8 mouse cellular contexts compared by ENCODE assay signal in genomic region chr7:109616034-109616979, GRCm38 (mm10).
DNase-seq lines count a peak whose midpoint lies in the region; ATAC-seq and TF ChIP-seq lines count a peak whose summit lies in the region.

No protein-coding gene starts in this region.

- TF ChIP-seq CTCF in cortical plate, adult 2 months (IDR thresholded peaks at IDR 0.05; ENCODE audit: extremely low read depth, insufficient read depth, low read length), result no peak
- TF ChIP-seq CTCF in gastrocnemius, adult 2 months (IDR thresholded peaks at IDR 0.05), result no peak

- H3K9me3 ChIP-seq in hindbrain, embryonic 15.5 days, result no peaks in the 10 kb centered on the region

- H3K36me3 ChIP-seq in hindbrain, embryonic 15.5 days, result no peaks in the 10 kb centered on the region

- WGBS in hindbrain, embryonic 15.5 days, result 2% methylated on average over 25 of the region's 25 CpGs

- peak overlapping the region; percentile 13; the same call in 1 of the 2 replicates for H3K27ac ChIP-seq in cortical plate, adult 2 months (ENCODE audit: insufficient read depth, low read length)
- H3K27ac ChIP-seq in gastrocnemius, adult 2 months, result peak overlapping the region; percentile 90
- peak overlapping the region; percentile 79 for H3K27ac ChIP-seq in hindbrain, embryonic 15.5 days (replicated peaks)

- H3K4me1 ChIP-seq in cortical plate, adult 2 months (ENCODE audit: control insufficient read depth, insufficient read depth, low read length), result peaks cover 7% of the 10 kb centered on the region
- H3K4me1 ChIP-seq in hindbrain, embryonic 15.5 days (replicated peaks), result peaks cover 54% of the 10 kb centered on the region

- intact Hi-C loops in gastrocnemius, adult 2 months (cut with DNase I), result no loop called here

- peak; percentile 97 for ATAC-seq in hindbrain, embryonic 15.5 days (ENCODE audit: low FRiP score, low read depth)

- H3K4me3 ChIP-seq in cortical plate, adult 2 months (ENCODE audit: insufficient read depth, low read length), result peak overlapping the region; percentile 41
- H3K4me3 ChIP-seq in gastrocnemius, adult 2 months, result peak overlapping the region; percentile 74
- H3K4me3 ChIP-seq in hindbrain, embryonic 15.5 days, result peak overlapping the region; percentile 37

- TF ChIP-seq POLR2A in cortical plate, adult 2 months (IDR thresholded peaks at IDR 0.05; ENCODE audit: extremely low read depth, insufficient read depth, low read length), result no peak

- H3K9ac ChIP-seq in hindbrain, embryonic 15.5 days, result peak overlapping the region; percentile 32

- peak overlapping the region; percentile 57 for H3K4me2 ChIP-seq in hindbrain, embryonic 15.5 days

- DNase-seq in adrenal gland, adult 8-10 months, result peak; percentile 89
- DNase-seq in gastrocnemius, adult 2 months, result peak; percentile 84
- DNase-seq in left cerebral cortex, adult 11 months (ENCODE audit: low spot score), result peak; percentile 55
- peak; percentile 68 for DNase-seq in lung, postnatal 14 days
- peak; percentile 96 for DNase-seq in retina, postnatal 1 day
- DNase-seq in urinary bladder, adult 2 months (ENCODE audit: low spot score), result peak; percentile 52

- H3K27me3 ChIP-seq in hindbrain, embryonic 15.5 days, result no peaks in the 10 kb centered on the region

Comparison
In these comparisons a context has a peak if more than half of its experiments do, and no peak if none do; other contexts are left out.
1. Peak in every context shown above with its lines: DNase-seq, ATAC-seq, H3K4me3 ChIP-seq and H3K27ac ChIP-seq.
2. H3K27ac ChIP-seq: peak in every context shown above with its lines; median percentile 90 in gastrocnemius, adult 2 months; 79 in hindbrain, embryonic 15.5 days; 13 in cortical plate, adult 2 months.